Mouse (Mus musculus): ENCODE measurements around the gene Evi5l. TPM values are rescaled to one million over a fixed set of nuclear protein-coding genes. Genes with fewer than 3 reads are reported as not detected.

Gene Evi5l
- polyA plus RNA-seq, 1 experiment = 9.9 TPM

GRCm38 (mm10) chr8:4201321-4201720 lies 35.0 kb downstream of the Evi5l start:
- Histone ChIP-seq H3K4me3 (ENCODE audit: insufficient read depth, low read length) (no peak overlapping the region), H3K4me1 (ENCODE audit: control insufficient read depth, insufficient read depth, low read length) (peaks cover 14% of the 10 kb centered on the region), H3K27ac (ENCODE audit: insufficient read depth, low read depth, low read length) (no peak overlapping the region)
- no peak for TF ChIP-seq CTCF (IDR thresholded peaks at IDR 0.05; ENCODE audit: low read depth, low read length)
- TF ChIP-seq POLR2A (IDR thresholded peaks at IDR 0.05; ENCODE audit: borderline replicate concordance, low read depth, low read length) = no peak

GRCm38 (mm10) chr8:4205246-4206123 lies 39.1 kb downstream of the Evi5l start:
- Histone ChIP-seq H3K4me1 (ENCODE audit: control insufficient read depth, insufficient read depth, low read length) (peaks cover 14% of the 10 kb centered on the region), H3K27ac (ENCODE audit: insufficient read depth, low read depth, low read length) (no peak overlapping the region), H3K4me3 (ENCODE audit: insufficient read depth, low read length) (no peak overlapping the region)
- no peak for TF ChIP-seq POLR2A (IDR thresholded peaks at IDR 0.05; ENCODE audit: borderline replicate concordance, low read depth, low read length)

- H3K4me3 ChIP-seq (ENCODE audit: insufficient read depth, low read length) = no peak overlapping the region
- H3K4me1 ChIP-seq (ENCODE audit: control insufficient read depth, insufficient read depth, low read length) = peaks cover 8% of the 10 kb centered on the region
- TF ChIP-seq POLR2A (IDR thresholded peaks at IDR 0.05; ENCODE audit: borderline replicate concordance, low read depth, low read length) (no peak), CTCF (IDR thresholded peaks at IDR 0.05; ENCODE audit: low read depth, low read length) (no peak)
- H3K27ac ChIP-seq (ENCODE audit: insufficient read depth, low read depth, low read length) = no peak overlapping the region
Measured at GRCm38 (mm10) chr8:4206182-4207015, 40.0 kb downstream of the Evi5l start.

GRCm38 (mm10) chr8:4207016-4207350 lies 40.6 kb downstream of the Evi5l start:
- no peak overlapping the region for H3K4me3 ChIP-seq (ENCODE audit: insufficient read depth, low read length)
- H3K4me1 ChIP-seq (ENCODE audit: control insufficient read depth, insufficient read depth, low read length) = peaks cover 2% of the 10 kb centered on the region
- no peak overlapping the region for H3K27ac ChIP-seq (ENCODE audit: insufficient read depth, low read depth, low read length)
- TF ChIP-seq CTCF (IDR thresholded peaks at IDR 0.05; ENCODE audit: low read depth, low read length) = no peak

- no peak overlapping the region for H3K27ac ChIP-seq (ENCODE audit: insufficient read depth, low read depth, low read length)
- TF ChIP-seq CTCF (IDR thresholded peaks at IDR 0.05; ENCODE audit: low read depth, low read length) (no peak), POLR2A (IDR thresholded peaks at IDR 0.05; ENCODE audit: borderline replicate concordance, low read depth, low read length) (no peak)
- H3K4me3 ChIP-seq (ENCODE audit: insufficient read depth, low read length) = no peak overlapping the region
- peaks cover 7% of the 10 kb centered on the region; the same call in 1 of the 2 replicates for H3K4me1 ChIP-seq (ENCODE audit: control insufficient read depth, insufficient read depth, low read length)
Measured at GRCm38 (mm10) chr8:4211097-4211496, 44.7 kb downstream of the Evi5l start.

- H3K4me1 ChIP-seq (ENCODE audit: control insufficient read depth, insufficient read depth, low read length) = peaks cover 7% of the 10 kb centered on the region; the same call in 1 of the 2 replicates
- TF ChIP-seq CTCF (IDR thresholded peaks at IDR 0.05; ENCODE audit: low read depth, low read length) (no peak), POLR2A (IDR thresholded peaks at IDR 0.05; ENCODE audit: borderline replicate concordance, low read depth, low read length) (no peak)
- H3K27ac ChIP-seq (ENCODE audit: insufficient read depth, low read depth, low read length) = no peak overlapping the region
- peak overlapping the region; percentile 54 for H3K4me3 ChIP-seq (ENCODE audit: insufficient read depth, low read length)
Measured at GRCm38 (mm10) chr8:4212809-4213209, 46.4 kb downstream of the Evi5l start.

- TF ChIP-seq CTCF (IDR thresholded peaks at IDR 0.05; ENCODE audit: low read depth, low read length) (no peak), POLR2A (IDR thresholded peaks at IDR 0.05; ENCODE audit: borderline replicate concordance, low read depth, low read length) (no peak)
- Histone ChIP-seq H3K27ac (ENCODE audit: insufficient read depth, low read depth, low read length) (no peak overlapping the region; the same call in 1 of the 2 replicates), H3K4me1 (ENCODE audit: control insufficient read depth, insufficient read depth, low read length) (peaks cover 7% of the 10 kb centered on the region; the same call in 1 of the 2 replicates), H3K4me3 (ENCODE audit: insufficient read depth, low read length) (peak overlapping the region; percentile 54)
Measured at GRCm38 (mm10) chr8:4213210-4214005, 47.0 kb downstream of the Evi5l start.

GRCm38 (mm10) chr8:4214006-4214980 lies 47.9 kb downstream of the Evi5l start:
- Histone ChIP-seq H3K4me3 (ENCODE audit: insufficient read depth, low read length) (peak overlapping the region; percentile 54), H3K4me1 (ENCODE audit: control insufficient read depth, insufficient read depth, low read length) (peaks cover 7% of the 10 kb centered on the region; the same call in 1 of the 2 replicates), H3K27ac (ENCODE audit: insufficient read depth, low read depth, low read length) (no peak overlapping the region; the same call in 1 of the 2 replicates)
- no peak for TF ChIP-seq CTCF (IDR thresholded peaks at IDR 0.05; ENCODE audit: low read depth, low read length)
- TF ChIP-seq POLR2A (IDR thresholded peaks at IDR 0.05; ENCODE audit: borderline replicate concordance, low read depth, low read length) = no peak
